Mouse (Mus musculus): Measurements from ENCODE around the gene Tdpoz4. TPM values are rescaled to one million over a fixed set of nuclear protein-coding genes. Genes with fewer than 3 reads are reported as not detected.
"Not testable (repeated sequence)": the region's sequence is repeated elsewhere in the genome, so short reads cannot be mapped to it uniquely, and the experiment has no call there.

The Tdpoz4 gene
- not detected in 2 replicates for polyA plus RNA-seq (2015; fragmentation: Nextera tagmentation; extraction: Ambion mirVana)

DNA sequence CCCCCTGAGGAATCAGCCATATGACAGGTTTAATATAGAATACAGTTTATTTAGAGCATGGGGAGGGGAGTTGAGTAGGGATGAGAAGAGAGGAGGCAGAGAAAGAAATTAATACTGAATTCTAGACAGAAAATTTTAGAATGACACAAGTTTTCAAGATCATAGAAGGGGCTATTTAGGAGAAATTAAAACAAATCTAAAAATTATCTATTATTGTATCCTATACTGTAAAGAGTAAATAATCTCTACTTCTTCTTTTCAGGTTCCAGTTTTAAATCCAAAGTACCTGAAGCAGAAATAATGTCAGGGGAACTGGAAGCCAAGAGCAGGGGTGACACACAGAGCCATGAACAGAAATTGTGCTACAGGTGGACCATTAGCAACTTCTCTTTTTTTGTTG lies at the start of gene Tdpoz4:
Gene Tdpoz4, plus strand, starts transcription at position 301 of the 400 bp plus-strand sequence.
- ATAC-seq (ENCODE audit: borderline replicate concordance, extremely low read depth, low FRiP score, low TSS enrichment); H3K9ac ChIP-seq; H3K4me1 ChIP-seq; H3K36me3 ChIP-seq; H3K27me3 ChIP-seq; H3K4me2 ChIP-seq; H3K9me3 ChIP-seq; H3K4me3 ChIP-seq; H3K27ac ChIP-seq: not testable (repeated sequence)

DNA sequence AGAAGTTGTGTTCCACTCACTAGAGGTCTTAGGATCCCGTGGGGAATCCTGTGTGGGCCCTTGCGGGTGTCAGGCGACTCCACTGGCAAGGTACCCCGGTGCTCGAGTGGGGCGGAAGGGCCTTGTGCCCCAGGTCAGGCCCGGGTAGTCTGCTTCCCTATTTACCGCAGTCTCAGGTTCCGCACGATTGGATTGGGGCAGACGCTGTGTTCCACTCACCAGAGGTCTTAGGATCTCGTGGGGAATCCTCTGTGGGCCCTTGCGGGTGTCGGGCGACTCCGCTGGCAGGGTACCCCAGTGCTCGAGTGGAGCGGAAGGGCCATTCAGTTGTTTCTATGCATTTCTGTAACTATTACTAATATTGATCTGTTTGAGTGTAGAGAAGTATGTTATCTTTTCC lies 42.2 kb upstream of the Tdpoz4 start:
- not testable (repeated sequence) for H3K9me3 ChIP-seq; H3K36me3 ChIP-seq; H3K27me3 ChIP-seq; H3K4me1 ChIP-seq; H3K4me2 ChIP-seq; H3K9ac ChIP-seq; H3K4me3 ChIP-seq; H3K27ac ChIP-seq; ATAC-seq (ENCODE audit: borderline replicate concordance, extremely low read depth, low FRiP score, low TSS enrichment)
- WGBS: 89% methylated on average over 18 of the region's 18 CpGs

DNA sequence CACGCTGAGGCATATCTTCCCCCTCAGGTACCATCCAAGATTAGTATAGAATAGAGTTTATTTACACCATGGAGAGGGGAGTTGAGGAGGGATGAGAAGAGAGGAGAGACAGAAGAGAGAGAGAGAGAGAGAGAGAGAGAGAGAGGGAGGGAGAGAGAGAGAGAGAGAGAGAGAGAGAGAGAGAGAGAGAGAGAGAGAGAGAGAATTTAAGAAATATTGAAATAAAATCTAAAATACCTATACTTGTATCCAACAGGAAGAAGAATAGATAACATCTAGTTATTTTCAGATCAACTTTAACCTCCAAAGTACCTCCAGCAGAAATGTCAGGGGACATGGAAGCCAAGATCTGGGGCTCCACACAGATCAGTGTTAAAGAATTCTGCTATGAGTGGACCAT lies 23.5 kb upstream of the Tdpoz4 start, which contains the start of gene Gm5773:
Gene Gm5773, plus strand, starts transcription at position 301 of the 400 bp plus-strand sequence.
- H3K9ac ChIP-seq; H3K4me2 ChIP-seq; H3K27me3 ChIP-seq; H3K9me3 ChIP-seq; H3K4me3 ChIP-seq; ATAC-seq (ENCODE audit: borderline replicate concordance, extremely low read depth, low FRiP score, low TSS enrichment); H3K36me3 ChIP-seq; H3K4me1 ChIP-seq; H3K27ac ChIP-seq: not testable (repeated sequence)
- WGBS: 86% methylated on average over 1 of the region's 1 CpGs

DNA sequence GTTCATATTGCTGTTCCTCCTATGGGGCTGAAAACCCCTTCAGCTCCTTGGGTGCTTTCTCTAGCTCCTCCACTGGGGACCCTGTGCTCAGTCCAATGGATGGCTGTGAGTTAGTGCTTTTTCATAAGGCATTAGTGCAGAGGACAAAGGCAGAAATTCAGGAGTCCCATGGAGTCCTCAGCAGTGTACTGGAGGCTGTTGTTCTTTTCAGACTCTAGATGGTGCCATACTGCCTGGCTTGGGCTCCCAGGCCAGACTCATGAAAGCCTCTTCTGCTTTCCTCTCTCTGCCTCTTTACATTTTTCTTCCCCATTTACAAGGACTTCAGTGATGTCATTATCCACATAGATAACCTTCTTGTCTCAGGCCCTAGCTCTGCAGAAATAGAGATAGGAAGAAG lies 17.1 kb downstream of the Tdpoz4 start:
- H3K27ac ChIP-seq; ATAC-seq (ENCODE audit: borderline replicate concordance, extremely low read depth, low FRiP score, low TSS enrichment); H3K4me1 ChIP-seq; H3K36me3 ChIP-seq; H3K9me3 ChIP-seq; H3K27me3 ChIP-seq; H3K4me2 ChIP-seq; H3K9ac ChIP-seq; H3K4me3 ChIP-seq: not testable (repeated sequence)

DNA sequence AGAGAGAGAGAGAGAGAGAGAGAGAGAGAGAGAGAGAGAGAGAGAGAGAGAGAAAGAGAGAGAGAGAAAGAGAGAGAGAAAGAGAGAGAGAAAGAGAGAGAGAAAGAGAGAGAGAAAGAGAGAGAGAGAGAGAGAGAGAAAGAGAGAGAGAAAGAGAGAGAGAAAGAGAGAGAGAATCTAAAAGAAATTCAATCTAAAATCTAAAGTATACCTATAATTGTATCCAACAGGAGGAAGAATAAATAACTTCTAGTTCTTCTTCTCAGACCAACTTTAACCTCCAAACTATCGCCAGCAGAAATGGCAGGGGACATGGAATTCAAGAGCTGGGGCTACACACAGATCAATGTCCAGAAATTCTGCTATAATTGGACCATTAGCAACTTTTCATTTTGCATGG lies 29.5 kb downstream of the Tdpoz4 start, which contains the start of gene Tdpoz3:
Gene Tdpoz3, plus strand, starts transcription at position 301 of the 400 bp plus-strand sequence.
- WGBS: 75% methylated on average over 1 of the region's 1 CpGs
- not testable (repeated sequence) for H3K4me1 ChIP-seq; H3K9me3 ChIP-seq; H3K9ac ChIP-seq; H3K4me3 ChIP-seq; H3K4me2 ChIP-seq; H3K36me3 ChIP-seq; H3K27me3 ChIP-seq; H3K27ac ChIP-seq; ATAC-seq (ENCODE audit: borderline replicate concordance, extremely low read depth, low FRiP score, low TSS enrichment)

Other genes starting within 250 kb of the Tdpoz4 start
- 277 and 280 TPM in 2 replicates for gene S100a10, start 241.3 kb upstream of the Tdpoz4 start, polyA plus RNA-seq (2015; fragmentation: Nextera tagmentation; extraction: Ambion mirVana)
- not detected in 2 replicates for gene Tdpoz2, start 143.7 kb upstream of the Tdpoz4 start, polyA plus RNA-seq (2015; fragmentation: Nextera tagmentation; extraction: Ambion mirVana)
- not detected in 2 replicates for gene Tdpoz1, start 120.1 kb upstream of the Tdpoz4 start, polyA plus RNA-seq (2015; fragmentation: Nextera tagmentation; extraction: Ambion mirVana)
- gene Gm37596, start 103.3 kb upstream of the Tdpoz4 start, polyA plus RNA-seq (2015; fragmentation: Nextera tagmentation; extraction: Ambion mirVana): not detected in 2 replicates
- gene Gm5773, start 23.4 kb upstream of the Tdpoz4 start, polyA plus RNA-seq (2015; fragmentation: Nextera tagmentation; extraction: Ambion mirVana): not detected in 2 replicates
- gene Tdpoz3, start 29.6 kb downstream of the Tdpoz4 start, polyA plus RNA-seq (2015; fragmentation: Nextera tagmentation; extraction: Ambion mirVana): not detected in 2 replicates
- gene Gm9117, start 147.1 kb downstream of the Tdpoz4 start, polyA plus RNA-seq (2015; fragmentation: Nextera tagmentation; extraction: Ambion mirVana): not detected in 2 replicates
- gene Tdpoz5, start 164.9 kb downstream of the Tdpoz4 start, polyA plus RNA-seq (2015; fragmentation: Nextera tagmentation; extraction: Ambion mirVana): not detected in 2 replicates